Mouse (Mus musculus): Measurements from ENCODE around the gene Vps33a.
"Not testable (repeated sequence)": the region's sequence is repeated elsewhere in the genome, so short reads cannot be mapped to it uniquely, and the experiment has no call there.

Gene Vps33a

GRCm38 (mm10) chr5:123523692-123524392 is 49.0 kb downstream of the Vps33a start, which contains the start of gene Diablo:
TSS of gene Diablo (minus strand) at chr5:123524176.
- DNase-seq = peak; percentile 99

GRCm38 (mm10) chr5:123522166-123522565 is 50.7 kb downstream of the Vps33a start:
- no peak for DNase-seq

GRCm38 (mm10) chr5:123521621-123522020 is 51.2 kb downstream of the Vps33a start:
- DNase-seq = no peak

- DNase-seq = no peak
Measured at GRCm38 (mm10) chr5:123520666-123521065, 52.2 kb downstream of the Vps33a start.

- DNase-seq = no peak
Measured at GRCm38 (mm10) chr5:123514871-123515270, 58.0 kb downstream of the Vps33a start.

GRCm38 (mm10) chr5:123512102-123512501 is 60.7 kb downstream of the Vps33a start:
- no peak for DNase-seq

GRCm38 (mm10) chr5:123511426-123511825 is 61.4 kb downstream of the Vps33a start:
- DNase-seq = not testable (repeated sequence)

GRCm38 (mm10) chr5:123510160-123510559 is 62.7 kb downstream of the Vps33a start, which contains the start of gene B3gnt4:
TSS of gene B3gnt4 (plus strand) at chr5:123510460.
- DNase-seq = no peak

- no peak for DNase-seq
Measured at GRCm38 (mm10) chr5:123508921-123509320, 63.9 kb downstream of the Vps33a start.

- DNase-seq = peak; percentile 93
Measured at GRCm38 (mm10) chr5:123507936-123508723, 64.7 kb downstream of the Vps33a start.

- DNase-seq = no peak
Measured at GRCm38 (mm10) chr5:123501973-123502372, 70.9 kb downstream of the Vps33a start.

- peak; percentile 50 for DNase-seq
Measured at GRCm38 (mm10) chr5:123499717-123500116, 73.1 kb downstream of the Vps33a start.

GRCm38 (mm10) chr5:123489935-123490334 is 82.9 kb downstream of the Vps33a start:
- no peak for DNase-seq

- no peak for DNase-seq
Measured at GRCm38 (mm10) chr5:123489112-123489785, 83.6 kb downstream of the Vps33a start, which contains the start of the genes Lrrc43 and Il31. TSS of gene Lrrc43 (plus strand) at chr5:123489305. TSS of gene Il31 (minus strand) at chr5:123489489.

- DNase-seq = no peak
Measured at GRCm38 (mm10) chr5:123487659-123488395, 85.0 kb downstream of the Vps33a start.

All from thymus, postnatal 14 days (tissue).